Mouse (Mus musculus): ENCODE measurements around the gene Cym.

DNA sequence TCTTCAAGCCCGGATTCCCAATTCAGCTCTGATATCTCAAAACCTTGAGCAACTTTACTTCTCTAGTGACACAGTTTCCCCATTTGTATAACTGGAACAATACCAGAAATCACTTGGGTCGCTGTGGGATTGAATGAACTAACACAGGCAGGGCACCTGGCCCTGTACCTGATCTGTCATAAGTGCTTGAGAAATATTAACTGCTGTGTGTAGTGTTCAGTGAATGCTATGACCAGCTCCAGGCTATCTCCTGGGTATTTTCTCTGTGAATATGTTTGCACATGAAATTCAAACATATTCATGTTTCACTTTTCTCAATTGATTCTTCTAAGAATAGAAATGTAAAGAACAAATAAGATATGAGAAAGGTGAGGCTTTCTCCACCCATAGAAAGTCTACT lies 40.7 kb downstream of the Cym start:
- TF ChIP-seq CTCF (IDR thresholded peaks at IDR 0.05; ENCODE audit: extremely low read depth, insufficient read depth, low read length): no peak
- no peak for TF ChIP-seq POLR2A (IDR thresholded peaks at IDR 0.05; ENCODE audit: extremely low read depth, insufficient read depth, low read length)
